Mouse (Mus musculus) small intestine, adult 2 months (tissue): ENCODE data around the gene Rhbdl3.

Experiments
- CTCF ChIP-seq: fragments of 200-500 bp; IDR thresholded peaks from 2 replicates; pipeline ENCODE4 v1.5.1; 2012; ENCODE audit warnings: low read depth, mild to moderate bottlenecking, control low read depth, inconsistent platforms, low read length, moderate library complexity, mixed read lengths; ENCODE audit not compliant: insufficient replicate concordance, insufficient read length; ENCODE audit errors: extremely low read depth
- POLR2A ChIP-seq: fragments of 200-500 bp; IDR thresholded peaks from 2 replicates; pipeline ENCODE4 v1.6.1; 2012; ENCODE audit warnings: low read depth, mild to moderate bottlenecking, control low read depth, inconsistent platforms, low read length, moderate library complexity

GRCm38 (mm10) chr11:80376651-80377050 lies 75.9 kb downstream of the Rhbdl3 start:
- TF ChIP-seq CTCF (no peak), POLR2A (no peak)
